Mouse (Mus musculus) telencephalon, adult 2 months (tissue): ENCODE results near the gene Efna4.

ENCODE experiments used
- DNase-seq: peaks from one replicate; pipeline ENCODE4 v3.0.0-alpha.2; 2011; ENCODE audit warnings: low read depth, low spot score

Efna4 gene

DNA sequence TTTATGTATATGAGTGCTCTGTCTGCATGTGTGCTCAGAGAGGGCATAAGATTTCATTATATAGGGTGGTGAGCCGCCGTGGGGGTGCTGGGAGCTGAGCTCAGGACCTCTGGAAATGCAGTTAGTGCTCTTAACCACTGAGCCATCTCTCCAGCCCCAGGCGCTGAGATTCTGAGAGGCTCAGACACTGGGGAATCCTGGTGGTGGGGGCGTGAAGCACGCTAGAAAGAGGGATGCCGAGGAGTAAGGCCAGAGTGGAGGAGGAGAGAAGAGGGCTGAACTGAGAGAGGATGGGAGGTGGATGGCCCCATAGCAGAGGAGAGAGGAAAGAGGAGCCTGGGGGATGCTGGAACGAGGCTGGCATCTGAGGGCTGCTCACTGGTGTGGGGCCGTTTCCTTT lies 26.8 kb upstream of the Efna4 start:
- no peak for DNase-seq

DNA sequence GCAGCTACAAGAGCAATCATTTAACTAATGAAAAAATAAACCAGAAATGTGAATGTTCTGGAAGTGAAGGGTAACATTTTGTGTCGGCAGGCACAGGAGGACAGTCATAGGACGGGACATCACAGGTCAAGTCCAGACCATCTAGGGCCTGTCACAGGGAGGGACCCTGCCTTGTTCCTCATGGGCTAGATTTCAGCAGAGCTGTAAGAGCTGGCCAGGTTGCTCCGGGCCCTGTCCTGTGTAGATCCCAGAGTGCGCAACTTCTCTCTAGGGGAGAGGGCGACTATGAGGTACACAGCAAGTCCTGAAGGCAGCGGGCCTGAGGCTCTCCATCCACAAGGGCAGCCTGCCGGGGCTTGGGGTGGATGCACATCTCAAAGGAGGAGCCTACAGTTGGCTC lies 23.8 kb upstream of the Efna4 start, which contains the start of gene Dcst2:
Dcst2 (plus strand) TSS at position 301 of the 400 bp plus-strand sequence.
- DNase-seq: no peak

DNA sequence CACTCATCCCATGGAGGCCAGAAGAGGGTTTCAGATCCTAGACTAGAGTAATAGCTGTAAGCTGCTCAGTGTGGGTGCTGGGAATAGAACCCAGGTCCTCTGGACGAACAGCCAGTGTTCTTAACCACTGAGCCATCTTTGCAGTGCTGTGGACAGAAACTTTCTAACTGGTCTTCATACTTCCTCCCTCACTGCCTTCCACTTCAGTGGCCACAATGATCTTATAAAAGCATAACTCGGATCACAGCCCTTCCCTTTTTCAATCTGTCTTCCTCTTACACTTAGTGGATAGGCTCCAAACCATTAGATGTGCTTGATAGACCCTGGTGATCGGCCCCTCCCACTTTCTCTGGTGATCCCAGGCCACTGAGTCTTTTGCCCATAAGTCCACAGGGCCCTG lies 22.4 kb upstream of the Efna4 start:
- DNase-seq: no peak

DNA sequence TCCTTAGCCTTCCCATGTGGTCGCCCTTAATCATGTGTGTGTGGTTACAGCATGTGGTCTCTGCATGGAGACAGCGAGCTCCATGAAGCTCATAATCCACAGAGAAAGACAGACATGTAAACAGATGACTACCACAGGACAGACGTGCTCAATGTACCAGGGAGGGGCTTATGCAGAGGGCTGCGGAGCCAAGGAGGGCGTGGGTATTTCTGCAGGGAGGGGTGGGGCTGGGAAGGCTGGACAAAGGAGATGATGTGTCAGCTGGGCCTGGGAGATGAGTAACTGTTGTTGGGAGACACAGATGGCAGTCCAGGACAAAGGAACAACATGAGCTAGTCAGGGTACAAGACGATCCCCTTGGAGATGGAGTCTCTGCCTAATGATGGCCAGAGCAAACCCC lies 21.8 kb upstream of the Efna4 start:
- DNase-seq: no peak

DNA sequence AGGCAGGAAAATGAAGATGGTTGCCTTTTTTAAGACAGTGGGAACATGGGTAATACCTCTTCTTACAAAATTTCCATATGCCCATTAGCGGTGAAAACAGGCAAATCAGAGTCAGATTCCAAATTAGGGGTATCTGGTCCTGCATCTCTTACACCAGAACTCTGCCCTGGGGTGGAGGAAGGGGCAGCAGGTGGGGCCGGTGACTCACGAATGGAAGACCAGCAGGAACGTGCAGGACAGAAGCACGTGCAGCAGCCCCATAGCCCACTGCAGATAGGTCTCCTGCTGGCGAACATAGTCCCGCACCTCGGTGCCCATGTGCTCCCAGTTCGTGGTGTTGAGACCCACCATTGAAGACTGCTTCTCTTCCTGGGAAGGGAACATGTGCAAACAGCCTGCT lies 18.2 kb upstream of the Efna4 start:
- no peak for DNase-seq

DNA sequence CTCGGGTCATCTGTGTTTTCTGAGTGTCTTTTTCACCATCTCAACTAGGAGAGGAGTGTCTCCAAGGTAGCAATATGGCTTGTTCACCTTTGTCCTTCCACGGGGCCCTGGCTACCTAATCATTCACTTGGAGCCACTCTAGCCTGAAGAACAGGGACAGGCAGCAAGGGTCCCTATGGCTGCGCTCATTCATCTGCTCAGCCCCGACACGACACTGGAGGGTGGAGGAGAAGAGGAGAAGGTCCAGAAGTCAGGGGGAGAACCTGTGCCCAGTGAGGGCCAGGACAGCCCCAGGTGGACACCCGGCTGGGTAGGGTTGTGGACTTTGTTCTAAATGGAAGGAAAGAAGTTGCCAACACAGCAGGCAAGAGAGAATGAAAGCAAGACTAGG lies 17.7 kb upstream of the Efna4 start:
- DNase-seq: no peak

DNA sequence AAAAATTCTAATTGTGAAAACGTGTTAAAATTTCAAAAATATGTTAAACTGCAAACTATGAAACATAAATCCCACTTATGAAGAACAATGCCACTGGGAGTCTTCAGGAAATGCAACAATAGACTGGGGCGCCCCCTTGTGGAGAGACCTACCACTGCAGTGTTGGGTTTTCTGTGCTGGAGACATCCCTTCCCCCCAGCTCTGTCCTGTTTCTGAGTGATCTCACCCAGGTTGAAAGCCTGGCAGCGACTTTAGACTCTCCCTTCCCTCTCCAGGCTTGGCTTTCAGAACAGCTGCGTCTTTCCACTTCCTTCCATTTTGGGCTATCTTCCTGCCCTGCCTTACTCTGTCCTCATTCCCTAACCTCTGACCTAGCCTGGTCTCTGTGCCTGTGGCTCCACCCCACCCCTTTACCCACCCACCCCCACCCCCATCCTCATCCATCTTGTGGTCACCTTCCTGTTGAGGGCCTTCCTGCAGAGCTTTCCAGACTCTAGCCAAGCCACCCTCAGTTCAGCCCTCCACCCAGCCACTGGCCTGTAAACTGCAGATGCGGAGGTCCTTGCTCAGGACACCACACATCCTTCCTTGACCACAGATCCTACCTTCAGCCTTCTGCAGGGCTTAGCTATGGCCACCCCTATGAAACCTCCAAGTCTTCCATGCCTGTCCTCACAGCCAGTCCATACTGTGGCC lies 17.1 kb upstream of the Efna4 start:
- DNase-seq: no peak

DNA sequence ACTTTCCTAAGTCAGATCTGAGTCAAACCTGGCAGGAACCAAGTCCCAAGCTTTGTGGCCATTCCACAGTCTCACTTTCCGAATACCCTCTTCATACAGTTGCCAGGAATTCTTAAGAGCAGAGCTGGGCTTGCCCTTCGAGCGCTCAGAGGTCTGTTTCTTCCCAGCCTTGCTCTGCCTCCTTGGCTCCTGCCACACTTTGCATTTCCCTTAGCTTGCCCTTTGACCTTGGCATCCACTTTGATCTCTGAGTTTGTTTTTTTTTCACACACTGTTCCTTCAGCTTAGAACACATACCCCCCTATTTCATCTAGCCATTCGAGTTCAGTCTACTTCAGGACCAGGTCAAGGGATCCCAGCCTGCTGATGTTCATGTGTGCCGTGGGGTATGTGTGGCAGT lies 13.4 kb upstream of the Efna4 start:
- DNase-seq: no peak

DNA sequence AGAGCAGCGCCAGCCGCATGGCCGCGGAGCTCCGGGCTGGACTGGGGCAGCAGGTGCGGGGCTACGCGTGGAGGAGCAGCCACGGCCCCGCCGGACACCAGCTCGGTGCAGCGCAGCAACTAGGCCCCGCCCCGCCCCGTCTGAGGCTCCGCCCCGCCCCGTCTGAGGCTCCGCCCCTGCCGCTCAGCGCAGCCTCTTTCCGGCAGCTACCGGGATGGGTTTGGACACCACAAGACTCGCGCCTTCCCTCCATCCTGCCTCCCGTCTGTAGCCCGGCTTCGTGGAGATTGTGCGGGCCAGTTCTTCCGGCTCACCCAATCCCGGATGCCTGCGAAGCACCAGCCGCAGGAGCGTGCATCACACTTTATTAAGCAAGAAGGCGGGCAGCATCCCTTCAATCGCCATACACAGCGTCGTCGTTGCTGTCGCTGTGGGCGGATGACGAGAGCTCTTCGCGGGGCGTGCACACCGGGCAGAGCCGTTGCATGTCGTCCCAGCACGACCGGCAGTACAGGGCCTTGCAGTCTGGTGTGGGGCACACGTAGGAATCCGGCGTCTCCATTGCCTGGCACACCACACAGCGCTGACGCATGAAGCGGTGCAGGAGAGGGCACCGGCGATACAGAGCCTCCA lies 12.2 kb upstream of the Efna4 start, which contains the start of gene Adam15:
Adam15 (minus strand) TSS at position 128 of the 633 bp plus-strand sequence.
- DNase-seq: peak; percentile 67

DNA sequence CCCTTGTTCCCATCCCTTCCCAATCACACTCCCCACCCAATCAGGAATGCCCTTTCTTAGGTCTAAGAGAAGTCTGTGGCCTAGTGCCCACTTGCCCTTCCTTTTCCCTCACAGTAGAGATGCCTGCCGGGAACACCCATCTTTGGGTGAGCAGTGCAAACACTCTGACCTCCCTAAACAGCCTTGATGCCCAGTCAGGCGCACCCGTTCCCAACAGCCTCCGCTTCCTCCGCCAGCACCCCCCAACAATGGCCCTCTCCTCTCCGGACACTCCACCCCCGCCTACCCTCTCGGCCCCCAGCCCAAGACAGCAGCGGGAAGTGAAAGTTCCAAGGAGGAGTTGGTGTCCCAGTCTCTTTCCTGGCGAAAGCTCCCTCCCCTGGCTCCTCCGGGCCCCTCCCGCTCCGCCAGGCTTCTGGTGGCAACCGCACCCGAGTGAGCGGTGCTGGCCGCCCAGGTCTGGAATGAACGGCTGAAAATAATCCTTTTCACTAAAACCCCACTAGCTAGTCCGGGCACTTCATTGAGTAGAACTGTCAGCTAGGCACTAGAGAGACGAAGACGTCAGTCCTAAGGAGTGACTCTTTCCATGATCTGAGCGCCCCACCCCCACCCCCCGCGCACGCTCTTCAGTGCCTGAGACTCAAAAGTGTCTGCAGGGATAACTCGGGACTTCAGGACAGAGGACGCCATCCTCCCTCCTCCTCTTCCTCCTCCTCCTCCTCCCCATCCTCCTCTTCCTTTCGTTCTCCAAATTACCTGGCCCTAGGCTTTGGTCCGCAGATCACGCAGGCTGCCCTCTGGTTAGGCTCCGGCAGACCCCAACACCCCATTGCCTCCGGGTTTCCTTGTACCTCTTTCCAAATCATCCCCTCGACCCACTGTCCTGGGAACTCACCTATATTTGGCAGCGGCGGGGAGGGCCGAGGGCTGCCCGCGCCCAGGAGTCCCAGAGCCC lies 11.4 kb upstream of the Efna4 start:
- DNase-seq: no peak

DNA sequence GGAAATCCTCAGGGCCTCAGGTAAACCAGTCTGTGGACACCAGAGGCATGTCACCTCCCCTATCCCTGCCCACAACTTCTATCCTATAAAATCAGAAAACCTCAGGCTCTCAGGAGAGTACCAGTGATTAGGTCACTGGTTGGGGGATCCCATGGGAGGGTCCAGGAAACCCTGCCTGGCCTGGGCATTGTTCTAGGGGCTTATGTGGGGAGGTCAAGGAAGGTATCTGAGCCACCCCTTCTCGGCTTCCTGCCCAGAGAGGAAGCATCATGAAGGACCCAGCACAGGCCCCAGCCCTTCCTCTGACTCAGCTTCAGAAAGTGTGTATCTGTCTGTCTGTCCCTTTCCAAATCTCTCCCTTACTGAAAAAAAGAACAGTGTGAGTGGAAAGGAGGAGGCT lies 10.1 kb upstream of the Efna4 start:
- no peak for DNase-seq

DNA sequence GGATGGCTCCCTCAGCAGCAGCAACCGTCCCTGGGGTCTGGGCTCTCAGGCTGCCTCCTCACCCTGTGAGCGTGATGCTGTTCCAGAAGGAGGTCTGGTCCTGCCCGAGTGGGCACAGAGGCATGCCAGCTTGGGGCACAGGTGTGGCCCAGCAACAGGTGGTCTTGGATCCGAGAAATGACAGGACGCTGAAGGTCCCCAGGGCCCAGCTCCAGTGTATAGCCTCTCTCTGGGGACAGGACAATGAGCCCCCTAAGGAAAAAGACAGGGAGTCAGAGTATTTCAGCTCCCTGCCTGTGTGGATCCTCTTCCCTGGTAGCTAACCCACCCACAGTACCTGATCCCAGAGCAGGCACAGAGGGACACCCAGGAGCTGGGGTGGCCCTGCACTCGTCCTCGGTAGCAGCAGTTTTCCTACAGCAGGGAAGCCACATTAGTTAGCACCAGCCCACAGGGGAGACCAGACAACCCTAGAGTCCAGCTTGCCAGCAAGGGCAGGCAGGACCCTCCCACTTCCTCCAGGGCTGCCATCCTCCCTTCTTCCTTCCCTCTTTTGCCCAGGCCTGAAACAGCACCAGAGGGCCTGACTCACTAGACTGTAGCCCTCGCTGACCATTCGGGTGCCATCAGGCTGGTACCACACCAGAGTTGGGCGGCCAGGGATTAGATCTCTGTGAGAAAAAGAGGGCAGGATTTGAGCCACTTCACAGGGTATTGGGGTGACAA lies 9.2 kb upstream of the Efna4 start:
- DNase-seq: no peak

DNA sequence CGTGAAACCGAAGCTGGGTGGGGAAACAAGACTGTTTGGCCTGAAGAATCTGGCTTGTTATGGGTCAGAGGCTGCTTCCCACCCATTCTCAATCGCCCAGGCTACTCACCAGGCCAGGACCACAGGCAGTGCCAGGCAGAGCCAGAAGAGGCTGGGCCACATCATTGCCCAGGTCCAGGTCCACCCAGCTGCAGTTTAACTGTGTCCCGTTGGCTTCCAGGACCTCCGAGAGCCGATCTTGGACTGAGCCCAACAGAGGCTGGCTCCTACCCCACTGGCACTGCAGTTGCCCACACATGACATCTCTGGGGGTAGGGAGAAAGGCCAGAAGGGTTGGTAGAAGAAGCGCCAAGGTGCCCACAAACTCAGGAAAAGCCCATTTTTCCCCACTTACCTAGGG lies 5.5 kb upstream of the Efna4 start:
- no peak for DNase-seq

DNA sequence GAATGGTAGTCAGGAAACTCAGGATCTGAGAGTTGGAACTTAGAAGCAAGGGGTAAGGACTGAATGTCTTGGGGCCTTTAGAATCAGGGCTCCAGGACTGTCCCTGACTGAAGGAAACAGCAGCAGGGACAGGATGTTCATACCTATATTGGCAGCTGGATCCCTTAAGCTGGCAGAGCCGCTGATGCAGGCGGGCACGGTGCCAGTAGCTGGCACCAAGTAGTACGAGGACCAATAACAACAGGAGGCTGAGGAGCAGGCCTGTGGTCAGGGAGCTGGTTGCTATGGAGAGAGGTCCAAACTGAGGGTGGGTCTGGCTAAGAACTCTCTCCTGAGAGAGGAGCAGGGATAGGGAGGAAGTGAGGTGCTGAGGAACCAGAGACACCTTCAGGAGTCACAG lies 4.0 kb upstream of the Efna4 start:
- DNase-seq: no peak

DNA sequence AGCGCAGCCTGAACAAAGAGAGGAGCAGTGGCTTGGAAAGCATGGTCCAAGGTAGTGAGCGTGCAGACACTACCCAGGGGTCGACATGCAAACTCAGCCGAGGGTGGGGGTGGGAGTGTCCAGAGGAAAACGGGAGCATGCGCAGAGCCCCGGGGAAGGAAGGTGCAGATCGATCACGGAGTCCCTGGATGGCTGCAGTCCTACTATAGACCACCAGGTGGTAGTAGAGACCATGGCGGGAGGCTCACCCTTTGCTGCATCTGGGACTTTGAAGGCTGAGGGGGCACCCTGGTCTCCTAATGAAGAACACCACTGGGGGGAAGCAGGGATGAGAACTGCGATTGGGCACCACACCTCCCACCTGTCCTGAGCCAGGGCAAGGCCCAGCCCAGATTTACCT lies 2.6 kb upstream of the Efna4 start:
- DNase-seq: no peak

DNA sequence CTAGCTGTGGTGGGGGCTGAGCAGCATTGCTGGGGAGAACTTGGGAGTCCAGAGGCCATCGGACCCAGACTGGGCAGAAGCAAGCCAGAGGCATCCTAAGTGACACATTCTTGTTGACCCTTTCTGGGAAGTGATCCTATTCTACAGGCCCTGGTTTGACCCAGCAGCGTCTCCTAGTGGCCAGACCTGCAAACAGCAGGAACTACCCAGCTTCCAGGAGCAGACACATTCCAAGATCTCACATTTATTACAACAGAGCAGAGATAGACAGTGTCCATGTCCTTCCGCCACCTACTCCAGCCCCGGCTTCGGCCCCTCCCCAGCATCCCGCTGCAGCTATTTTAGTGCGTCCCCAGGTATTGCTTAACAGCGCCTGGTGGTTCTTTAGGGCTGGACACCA lies 1.6 kb upstream of the Efna4 start:
- no peak for DNase-seq

DNA sequence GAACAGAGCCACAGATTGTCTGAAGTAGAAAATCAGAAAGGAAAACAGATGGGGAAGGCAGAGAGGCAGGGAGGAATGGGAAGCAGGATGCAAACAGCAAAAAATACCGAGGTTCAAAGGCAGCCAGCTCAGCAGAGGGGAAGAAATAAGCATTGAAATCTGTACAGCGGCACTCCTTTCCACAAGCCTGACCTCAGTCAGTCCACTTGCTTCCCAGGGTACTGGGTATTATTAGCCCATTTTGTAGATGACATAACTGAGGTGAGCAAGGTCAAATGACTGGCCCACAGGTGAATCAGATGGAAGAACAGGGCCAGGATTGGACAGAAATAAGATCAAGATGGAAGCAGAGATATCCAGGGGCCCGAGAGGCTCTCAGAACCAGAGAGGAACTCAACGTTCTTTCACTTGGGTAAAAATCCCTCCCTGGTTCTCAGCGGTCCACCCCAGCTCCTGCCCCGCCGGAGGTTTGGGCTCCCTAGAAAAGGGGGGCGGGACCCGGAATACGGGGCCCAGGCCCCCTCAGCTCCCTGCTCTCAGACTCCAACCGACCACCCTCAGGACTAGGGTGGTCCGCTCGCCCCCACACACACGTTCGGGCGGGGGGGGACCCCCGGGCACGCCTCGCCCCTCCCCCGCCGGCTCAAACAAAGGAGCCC lies 637 bp downstream of the Efna4 start:
- no peak for DNase-seq

DNA sequence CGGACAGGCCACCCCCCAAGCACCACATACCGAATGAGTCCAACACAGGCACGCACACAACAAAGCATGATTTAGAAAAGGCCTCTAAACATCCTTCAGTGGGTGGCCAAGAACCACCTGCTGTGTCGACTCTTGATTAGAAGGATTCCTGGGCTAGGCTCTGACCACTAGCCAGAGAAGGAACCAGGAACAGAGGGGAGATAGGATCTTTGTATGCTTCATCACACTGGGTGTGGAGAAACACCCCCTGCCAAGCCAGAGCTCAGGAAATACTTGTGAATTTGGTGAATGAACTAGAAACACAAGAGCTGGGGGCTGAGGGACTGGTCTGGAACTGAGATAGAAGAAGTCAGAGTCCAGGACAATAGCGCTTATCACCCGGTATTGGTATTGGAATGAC lies 1.3 kb downstream of the Efna4 start:
- no peak for DNase-seq

DNA sequence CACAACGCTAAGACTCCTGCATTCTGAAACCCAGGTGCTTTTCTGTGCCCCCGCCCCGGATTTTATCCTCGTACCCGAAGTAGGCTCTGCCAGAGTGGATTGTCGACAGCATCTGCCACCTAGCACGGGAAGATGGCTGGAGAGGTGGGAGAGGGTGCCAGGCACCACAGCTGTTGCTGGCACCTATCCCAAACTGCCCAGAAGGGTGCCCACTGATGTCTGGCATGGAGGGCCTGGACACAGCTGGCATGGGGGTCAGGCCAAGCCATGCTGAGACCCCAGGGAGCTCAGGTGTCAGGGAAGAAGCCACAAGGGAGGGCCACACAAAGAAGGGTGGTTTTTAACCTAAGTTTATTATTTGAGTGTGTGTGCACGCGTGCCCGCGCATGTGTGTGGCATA lies 4.8 kb downstream of the Efna4 start:
- no peak for DNase-seq

DNA sequence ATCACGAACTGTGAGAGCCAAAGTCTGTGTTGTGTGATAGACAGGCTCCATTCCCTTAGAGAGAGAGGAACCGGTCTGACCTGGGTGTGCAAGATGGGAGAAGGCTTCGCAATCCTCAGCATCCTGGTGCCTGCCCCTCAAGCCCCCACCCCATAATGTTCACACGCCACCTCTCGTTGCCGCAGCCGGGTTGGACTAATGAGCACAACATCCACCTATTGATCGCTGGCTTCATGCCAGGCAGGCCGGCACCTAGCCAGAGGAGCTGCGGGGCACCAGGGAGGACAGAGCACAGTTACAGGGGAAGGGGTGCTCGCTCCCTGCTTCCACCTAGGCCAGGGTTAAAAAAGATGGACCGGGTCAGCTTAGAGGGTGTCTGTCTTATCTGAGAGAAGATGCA lies 5.4 kb downstream of the Efna4 start:
- no peak for DNase-seq

DNA sequence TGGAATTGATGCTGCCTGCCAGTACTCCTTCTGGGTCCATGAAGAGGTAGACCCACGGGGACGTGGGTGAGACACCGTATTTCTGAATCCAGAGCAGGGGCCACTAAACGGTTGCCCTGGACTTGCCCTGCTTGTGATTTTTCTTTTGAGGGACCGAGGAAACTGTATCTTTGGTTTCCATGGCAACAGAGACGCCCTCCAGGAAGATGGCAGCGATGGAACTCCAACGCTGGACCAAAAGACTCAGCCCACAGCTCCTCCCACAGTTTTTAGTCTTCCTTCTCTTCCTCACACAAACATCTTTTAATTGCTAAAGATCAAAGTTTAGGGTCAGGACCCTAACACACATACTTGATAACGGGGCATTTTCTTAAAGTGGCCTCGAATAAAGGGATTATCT lies 5.8 kb downstream of the Efna4 start:
- no peak for DNase-seq
